Mouse (Mus musculus) gastrocnemius, postnatal 25 days (tissue): ENCODE results near the gene Rab40c. TPM values are rescaled to one million over a fixed set of nuclear protein-coding genes. Genes with fewer than 3 reads are reported as not detected.

Experiments used
- DNase-seq: peaks from one replicate; pipeline ENCODE4 v3.0.0; 2022
- total RNA-seq, 2 experiments: library from RNA; stranded (reverse); gene quantifications; 1 replicate in 1 of 2; 2 replicates in 1 of 2; pipeline ENCODE4 v1.2.3; 2021

Rab40c gene
- total RNA-seq, 2 experiments from 2014 or later = 8.7 to 11.0 TPM

- DNase-seq = no peak
These were observed 23.6 kb downstream of the Rab40c start for GRCm38 (mm10) chr17:25895891-25896290.

- no peak for DNase-seq
These were observed 24.1 kb downstream of the Rab40c start for GRCm38 (mm10) chr17:25895415-25895814.

GRCm38 (mm10) chr17:25893975-25894617 is 25.4 kb downstream of the Rab40c start:
- DNase-seq = no peak

GRCm38 (mm10) chr17:25888837-25889236 is 30.7 kb downstream of the Rab40c start:
- DNase-seq = no peak

- no peak for DNase-seq
These were observed 32.1 kb downstream of the Rab40c start for GRCm38 (mm10) chr17:25887467-25887866.

GRCm38 (mm10) chr17:25886806-25887205 is 32.7 kb downstream of the Rab40c start:
- no peak for DNase-seq

- DNase-seq = no peak
These were observed 33.9 kb downstream of the Rab40c start for GRCm38 (mm10) chr17:25885636-25886035.

GRCm38 (mm10) chr17:25883824-25884223 is 35.7 kb downstream of the Rab40c start:
- DNase-seq = no peak

GRCm38 (mm10) chr17:25883268-25883667 is 36.3 kb downstream of the Rab40c start:
- DNase-seq = no peak

GRCm38 (mm10) chr17:25882306-25882705 is 37.2 kb downstream of the Rab40c start:
- no peak for DNase-seq

GRCm38 (mm10) chr17:25881691-25882090 is 37.8 kb downstream of the Rab40c start:
- no peak for DNase-seq

- no peak for DNase-seq
These were observed 38.5 kb downstream of the Rab40c start for GRCm38 (mm10) chr17:25880913-25881641.

- no peak for DNase-seq
These were observed 39.2 kb downstream of the Rab40c start, which contains the start of gene Wfikkn1 for GRCm38 (mm10) chr17:25880196-25880910. TSS of gene Wfikkn1 (minus strand) at chr17:25880858.

- DNase-seq = no peak
These were observed 39.8 kb downstream of the Rab40c start for GRCm38 (mm10) chr17:25879750-25880149.

GRCm38 (mm10) chr17:25879261-25879660 is 40.3 kb downstream of the Rab40c start:
- no peak for DNase-seq

GRCm38 (mm10) chr17:25878611-25879180 is 40.8 kb downstream of the Rab40c start:
- no peak for DNase-seq

GRCm38 (mm10) chr17:25877741-25878610 is 41.6 kb downstream of the Rab40c start:
- no peak for DNase-seq

- no peak for DNase-seq
These were observed 42.5 kb downstream of the Rab40c start for GRCm38 (mm10) chr17:25877025-25877424.

- no peak for DNase-seq
These were observed 43.1 kb downstream of the Rab40c start for GRCm38 (mm10) chr17:25876347-25876915.

- peak; percentile 87 for DNase-seq
These were observed 44.1 kb downstream of the Rab40c start for GRCm38 (mm10) chr17:25875171-25876136.
